Mouse (Mus musculus) megakaryocyte, embryonic 14.5 days (primary cell): ENCODE results near the gene Tmem233.

ENCODE experiments used
- FLI1 ChIP-seq: IDR thresholded peaks from 2 replicates; pipeline ENCODE4 v1.6.1; 2012; ENCODE audit warnings: low read length, inconsistent platforms, mixed read lengths
- GATA1 ChIP-seq: IDR thresholded peaks from 3 replicates; pipeline ENCODE4 v1.6.1; 2012; ENCODE audit warnings: mixed read lengths, low read length, inconsistent platforms, borderline replicate concordance

GRCm38 (mm10) chr5:116030566-116031189, 52.4 kb downstream of the Tmem233 start:
- TF ChIP-seq GATA1 (no peak), FLI1 (no peak)
